Mouse (Mus musculus) effector memory CD4-positive, alpha-beta T cell, adult 5 months (primary cell): ENCODE results near the gene Scgb2b19. TPM values are rescaled to one million over a fixed set of nuclear protein-coding genes. Genes with fewer than 3 reads are reported as not detected.

Experiments
- polyA plus RNA-seq: library from polyadenylated mRNA; unstranded; fragments of 100-300 nt; shearing (Covaris generic); gene quantifications from one replicate; pipeline ENCODE4 v1.2.1, GENCODE M21; 2017

Scgb2b19 gene
- polyA plus RNA-seq, result not detected

DNA sequence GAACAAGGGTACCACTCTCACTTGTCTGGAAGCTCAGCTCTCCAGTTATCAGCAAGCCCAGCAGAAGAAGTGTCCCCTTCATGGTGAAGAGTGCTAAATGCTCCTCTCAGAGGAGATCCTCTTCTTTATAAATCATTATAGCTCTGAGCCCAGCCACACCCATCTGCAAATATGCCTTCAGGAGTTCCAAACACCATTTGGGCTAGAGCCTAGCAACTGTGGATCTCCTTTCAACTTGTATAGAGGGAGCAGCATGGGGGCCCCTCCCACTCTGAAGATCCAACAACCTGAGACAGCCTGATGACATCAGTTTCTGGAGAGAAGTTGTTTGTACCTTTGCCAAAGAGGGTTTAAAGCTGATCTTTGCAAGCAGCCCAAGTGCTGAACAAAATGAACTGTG lies at the start of gene Scgb2b19:
Scgb2b19 (minus strand) TSS at position 101 of the 400 bp plus-strand sequence.

DNA sequence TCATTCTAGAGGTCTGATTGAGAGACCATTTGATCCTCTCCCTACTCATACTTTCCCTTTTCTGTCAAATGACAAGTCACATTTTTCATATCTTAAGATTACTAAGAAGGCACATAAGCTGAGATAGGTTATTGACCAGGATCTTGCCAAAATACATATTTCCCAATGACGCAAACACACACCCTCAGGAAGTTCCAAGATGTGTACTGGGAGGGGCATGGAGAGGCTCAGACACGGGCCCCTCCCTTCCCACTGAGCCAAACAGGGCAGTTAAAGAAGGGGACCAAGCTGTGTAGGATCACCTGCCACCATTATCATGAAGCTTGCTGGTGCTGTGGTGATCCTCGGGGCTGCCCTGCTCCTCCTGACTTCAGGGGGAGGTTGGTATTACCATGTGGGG lies 6.9 kb upstream of the Scgb2b19 start, which contains the start of gene Scgb1b19:
Scgb1b19 (plus strand) TSS at position 301 of the 400 bp plus-strand sequence.

Other genes with a start within 250 kb of the Scgb2b19 start
- not detected for gene Scgb2b17, start 223.8 kb downstream of the Scgb2b19 start, polyA plus RNA-seq
- gene Scgb1b17, start 216.9 kb downstream of the Scgb2b19 start, polyA plus RNA-seq, result not detected
- gene Scgb2b18, start 106.5 kb downstream of the Scgb2b19 start, polyA plus RNA-seq, result not detected
- not detected for gene Scgb1b18, start 94.8 kb downstream of the Scgb2b19 start, polyA plus RNA-seq
- gene Scgb1b19, start 7.0 kb upstream of the Scgb2b19 start, polyA plus RNA-seq, result not detected
- gene Scgb2b20, start 86.0 kb upstream of the Scgb2b19 start, polyA plus RNA-seq, result not detected
- gene Scgb1b20, start 92.9 kb upstream of the Scgb2b19 start, polyA plus RNA-seq, result not detected
- gene Scgb2b21, start 240.1 kb upstream of the Scgb2b19 start, polyA plus RNA-seq, result not detected